ENCODE assay signal across 8 mouse cellular contexts in the genomic region with DNA sequence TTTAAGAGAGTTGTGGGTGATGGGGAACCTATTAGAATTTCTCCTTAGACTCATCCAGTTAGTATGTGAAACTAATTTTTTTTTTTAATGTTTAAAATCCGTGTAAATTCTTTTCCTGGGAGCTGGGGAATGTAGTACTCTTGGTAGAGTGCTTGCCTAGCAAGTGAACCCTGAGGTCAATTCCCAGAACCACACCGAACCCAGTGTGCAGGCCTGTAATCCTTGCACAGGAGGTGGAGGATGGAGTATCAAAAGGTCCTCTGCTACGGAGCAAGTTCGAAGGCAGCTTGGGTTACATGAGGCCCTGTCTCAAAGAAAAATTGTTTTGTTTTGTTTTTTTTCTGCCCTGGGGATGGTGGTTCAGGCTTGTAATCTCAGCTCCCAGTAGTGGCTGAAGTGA. TPM values are rescaled to one million over a fixed set of nuclear protein-coding genes. Genes with fewer than 3 reads are reported as not detected.
DNase-seq lines count a peak whose midpoint lies in the region; ATAC-seq lines count a peak whose summit lies in the region.

No protein-coding gene starts in this region.

- H3K4me2 ChIP-seq in embryonic facial prominence, embryonic 14.5 days (ENCODE audit: low read depth, low read length), result peak overlapping the region; percentile 70
- peak overlapping the region; percentile 60 for H3K4me2 ChIP-seq in kidney, embryonic 14.5 days (replicated peaks; ENCODE audit: low read depth, low read length)
- peak overlapping the region; percentile 98 for H3K4me2 ChIP-seq in midbrain, embryonic 15.5 days

- H3K4me3 ChIP-seq in embryonic facial prominence, embryonic 14.5 days (ENCODE audit: low read depth, low read length), result peak overlapping the region; percentile 91
- H3K4me3 ChIP-seq in kidney, embryonic 14.5 days (ENCODE audit: low read length), result peak overlapping the region; percentile 86
- H3K4me3 ChIP-seq in midbrain, embryonic 15.5 days, result peak overlapping the region; percentile 93

- H3K27ac ChIP-seq in embryonic facial prominence, embryonic 14.5 days (replicated peaks; ENCODE audit: low read depth, low read length), result peak overlapping the region; percentile 92; the same call in 1 of the 2 replicates
- peak overlapping the region; percentile 94; the same call in 1 of the 2 replicates for H3K27ac ChIP-seq in kidney, embryonic 14.5 days (ENCODE audit: low read depth, low read length)
- H3K27ac ChIP-seq in midbrain, embryonic 15.5 days, result no peak overlapping the region

- peak overlapping the region; percentile 92 for H3K9ac ChIP-seq in embryonic facial prominence, embryonic 14.5 days (ENCODE audit: low read depth, low read length)
- peak overlapping the region; percentile 95; the same call in 1 of the 2 replicates for H3K9ac ChIP-seq in kidney, embryonic 14.5 days (ENCODE audit: low read depth, low read length)
- peak overlapping the region; percentile 86 for H3K9ac ChIP-seq in midbrain, embryonic 15.5 days

- no peaks in the 10 kb centered on the region for H3K9me3 ChIP-seq in embryonic facial prominence, embryonic 14.5 days (ENCODE audit: control insufficient read depth, low read length)
- H3K9me3 ChIP-seq in kidney, embryonic 14.5 days (ENCODE audit: control insufficient read depth, low read length), result no peaks in the 10 kb centered on the region
- no peaks in the 10 kb centered on the region for H3K9me3 ChIP-seq in midbrain, embryonic 15.5 days

- peaks cover 24% of the 10 kb centered on the region for H3K4me1 ChIP-seq in embryonic facial prominence, embryonic 14.5 days (ENCODE audit: control insufficient read depth, insufficient read depth, low read length)
- H3K4me1 ChIP-seq in kidney, embryonic 14.5 days (ENCODE audit: control insufficient read depth, insufficient read depth, low read length), result peaks cover 9% of the 10 kb centered on the region
- peaks cover 38% of the 10 kb centered on the region for H3K4me1 ChIP-seq in midbrain, embryonic 15.5 days

- ATAC-seq in embryonic facial prominence, embryonic 14.5 days (ENCODE audit: low read depth), result no peak
- no peak for ATAC-seq in kidney, embryonic 14.5 days (ENCODE audit: low FRiP score, low TSS enrichment)
- ATAC-seq in midbrain, embryonic 15.5 days (replicated peaks), result no peak

- H3K36me3 ChIP-seq in embryonic facial prominence, embryonic 14.5 days (ENCODE audit: control insufficient read depth, insufficient read depth, low read length), result peaks cover 2% of the 10 kb centered on the region; the same call in 1 of the 2 replicates
- peaks cover 2% of the 10 kb centered on the region; the same call in 1 of the 2 replicates for H3K36me3 ChIP-seq in kidney, embryonic 14.5 days (ENCODE audit: control insufficient read depth, insufficient read depth, low read length)
- no peaks in the 10 kb centered on the region for H3K36me3 ChIP-seq in midbrain, embryonic 15.5 days (replicated peaks)

- H3K27me3 ChIP-seq in embryonic facial prominence, embryonic 14.5 days (replicated peaks; ENCODE audit: control insufficient read depth, insufficient read depth, low read length), result no peaks in the 10 kb centered on the region
- no peaks in the 10 kb centered on the region for H3K27me3 ChIP-seq in kidney, embryonic 14.5 days (ENCODE audit: control insufficient read depth, insufficient read depth, low read length)
- H3K27me3 ChIP-seq in midbrain, embryonic 15.5 days (replicated peaks), result no peaks in the 10 kb centered on the region

- peak; percentile 2 to 10 for DNase-seq in cerebellum, postnatal 14 days
- DNase-seq in cerebellum, adult 8-10 months, result no peak
- DNase-seq in CD4-positive helper T cell, adult 2 months (ENCODE audit: low read depth, low spot score), result peak; percentile 25
- peak; percentile 7 for DNase-seq in embryonic facial prominence, embryonic 14.5 days (ENCODE audit: low spot score)
- DNase-seq in left cerebral cortex, adult 11 months (ENCODE audit: low spot score), result no peak
- DNase-seq in ovary, postnatal 10 days (ENCODE audit: low spot score), result no peak

- 0% methylated on average over 4 of the region's 4 CpGs for WGBS in embryonic facial prominence, embryonic 14.5 days
- WGBS in kidney, embryonic 14.5 days, result 2% methylated on average over 4 of the region's 4 CpGs
- WGBS in midbrain, embryonic 15.5 days, result 4% methylated on average over 4 of the region's 4 CpGs

RNA-seq across cellular contexts. Expression of a gene that starts 1.3 kb away (rescaled TPM):
- polyA plus RNA-seq in embryonic facial prominence, embryonic 14.5 days (2014; fragmentation: Nextera tagmentation; extraction: Ambion mirVana), result 134 and 139 TPM in 2 replicates
- 127 and 141 TPM in 2 replicates for polyA plus RNA-seq in kidney, embryonic 14.5 days (2014; fragmentation: Nextera tagmentation; extraction: Ambion mirVana)
- polyA plus RNA-seq in midbrain, embryonic 15.5 days (2015; fragmentation: Nextera tagmentation; extraction: Ambion mirVana), result 90.0 and 107 TPM in 2 replicates

RNA-seq across cellular contexts. Expression of a gene that starts 1.4 kb away (rescaled TPM):
- 7.2 and 7.5 TPM in 2 replicates for polyA plus RNA-seq in embryonic facial prominence, embryonic 14.5 days (2014; fragmentation: Nextera tagmentation; extraction: Ambion mirVana)
- polyA plus RNA-seq in kidney, embryonic 14.5 days (2014; fragmentation: Nextera tagmentation; extraction: Ambion mirVana), result 12.7 and 18.2 TPM in 2 replicates
- polyA plus RNA-seq in midbrain, embryonic 15.5 days (2015; fragmentation: Nextera tagmentation; extraction: Ambion mirVana), result 1.6 and 2.1 TPM in 2 replicates

RNA-seq across cellular contexts. Expression of a gene that starts 58.3 kb away (rescaled TPM):
- polyA plus RNA-seq in embryonic facial prominence, embryonic 14.5 days (2014; fragmentation: Nextera tagmentation; extraction: Ambion mirVana), result 0.37 TPM in 1 of 2 replicates, not detected in the other
- polyA plus RNA-seq in kidney, embryonic 14.5 days (2014; fragmentation: Nextera tagmentation; extraction: Ambion mirVana), result not detected in 2 replicates
- polyA plus RNA-seq in midbrain, embryonic 15.5 days (2015; fragmentation: Nextera tagmentation; extraction: Ambion mirVana), result not detected in 2 replicates

Comparison
In these comparisons a context has a peak if more than half of its experiments do, and no peak if none do; other contexts are left out.
1. DNase-seq: peak in cerebellum, postnatal 14 days (2 of 2), CD4-positive helper T cell, adult 2 months (single experiment) and embryonic facial prominence, embryonic 14.5 days (single experiment); none in cerebellum, adult 8-10 months (single experiment), left cerebral cortex, adult 11 months (single experiment) and ovary, postnatal 10 days (single experiment).
2. Peak in every context shown above with its lines, with median percentiles within 50 percentile points of each other: H3K4me2 ChIP-seq, H3K4me3 ChIP-seq and H3K9ac ChIP-seq.